Mouse (Mus musculus) liver, postnatal 0 days (tissue): ENCODE results near the gene Inpp5d.

Experiments
- CTCF ChIP-seq: sonication (generic); IDR thresholded peaks from 2 replicates; pipeline ENCODE4 v1.5.1; 2016; ENCODE audit warnings: antibody characterized with exemption, low read depth
- EP300 ChIP-seq: IDR thresholded peaks from 2 replicates; pipeline ENCODE4 v1.6.1; 2016; ENCODE audit warnings: antibody characterized with exemption, low read depth, mild to moderate bottlenecking

DNA sequence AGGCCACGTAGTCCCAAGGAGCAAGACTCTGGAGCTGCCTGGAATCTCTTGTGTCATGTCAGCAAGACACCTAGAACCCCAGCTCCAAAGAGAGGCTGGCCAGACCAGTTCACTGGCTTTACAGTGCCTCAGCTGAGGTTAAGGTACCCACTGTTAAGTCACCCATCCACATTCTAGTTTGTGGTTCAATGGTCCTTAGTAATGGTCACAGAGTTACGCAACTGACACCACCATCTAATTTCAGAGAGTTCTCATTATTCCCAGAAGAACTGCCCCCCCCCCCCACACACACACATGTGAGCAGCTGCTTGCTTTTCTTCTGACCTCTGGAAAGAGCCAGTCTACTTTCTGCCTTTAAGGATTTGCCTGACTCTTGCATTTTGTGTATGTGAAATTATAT is 4.7 kb downstream of the Inpp5d start:
- TF ChIP-seq CTCF, result no peak
- no peak for TF ChIP-seq EP300
